Comparison of ENCODE assay signal across 8 mouse cellular contexts in the genomic region with DNA sequence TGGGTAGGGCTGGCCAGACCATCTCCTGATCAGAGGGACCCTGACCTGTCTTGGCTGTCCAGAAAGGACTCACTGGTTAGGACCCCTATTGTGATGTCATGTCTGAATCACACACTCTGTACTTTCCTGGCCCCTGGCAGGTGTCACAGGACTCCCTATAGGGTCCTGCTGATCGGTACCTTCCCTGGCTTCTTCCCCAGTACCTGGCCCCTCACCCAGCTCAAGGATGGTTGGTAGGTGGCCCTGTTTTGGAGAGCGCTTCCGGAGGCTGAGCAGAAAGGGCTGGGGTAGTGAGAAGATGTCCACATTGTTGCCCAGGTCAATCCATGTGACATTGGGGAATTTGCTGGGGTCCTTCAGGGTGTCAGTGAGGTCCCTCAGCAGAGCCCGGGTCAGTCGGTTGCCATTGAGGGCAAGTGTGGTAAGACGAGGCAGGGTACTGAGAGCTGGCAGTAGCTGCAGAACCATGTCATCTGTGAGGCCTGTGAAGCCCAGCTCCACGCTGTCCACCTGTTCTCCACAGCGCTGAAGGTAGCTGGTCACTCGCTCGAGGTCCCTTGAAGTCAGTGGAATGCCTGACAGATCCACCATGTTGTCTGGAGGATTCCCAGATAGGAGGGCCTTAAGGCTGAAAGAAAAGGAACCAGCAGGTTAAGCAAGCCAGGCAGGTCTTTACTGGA. TPM values are rescaled to one million over a fixed set of nuclear protein-coding genes. Genes with fewer than 3 reads are reported as not detected.
DNase-seq lines count a peak whose midpoint lies in the region; ATAC-seq lines count a peak whose summit lies in the region.

No protein-coding gene starts in this region.

- H3K27me3 ChIP-seq in heart, embryonic 14.5 days (ENCODE audit: control insufficient read depth, insufficient read depth, low read length): no peaks in the 10 kb centered on the region
- H3K27me3 ChIP-seq in embryonic facial prominence, embryonic 10.5 days (replicated peaks; ENCODE audit: low read depth, poor library complexity, severe bottlenecking): no peaks in the 10 kb centered on the region
- H3K27me3 ChIP-seq in intestine, embryonic 16.5 days (replicated peaks; ENCODE audit: control insufficient read depth, insufficient read depth, low read length): no peaks in the 10 kb centered on the region
- H3K27me3 ChIP-seq in neural tube, embryonic 11.5 days (ENCODE audit: control insufficient read depth, insufficient read depth, low read length): no peaks in the 10 kb centered on the region

- peak overlapping the region; percentile 98; the same call in 1 of the 2 replicates for H3K9ac ChIP-seq in heart, embryonic 14.5 days (ENCODE audit: low read length)
- peak overlapping the region; percentile 50 for H3K9ac ChIP-seq in intestine, embryonic 16.5 days (ENCODE audit: low read depth, low read length)
- H3K9ac ChIP-seq in neural tube, embryonic 11.5 days (ENCODE audit: low read length): peak overlapping the region; percentile 24; the same call in 1 of the 2 replicates

- no peaks in the 10 kb centered on the region for H3K9me3 ChIP-seq in heart, embryonic 14.5 days (ENCODE audit: control insufficient read depth, low read length)
- no peaks in the 10 kb centered on the region for H3K9me3 ChIP-seq in embryonic facial prominence, embryonic 10.5 days
- no peaks in the 10 kb centered on the region for H3K9me3 ChIP-seq in intestine, embryonic 16.5 days (ENCODE audit: control insufficient read depth, low read length)
- H3K9me3 ChIP-seq in neural tube, embryonic 11.5 days (ENCODE audit: control insufficient read depth, low read length): no peaks in the 10 kb centered on the region

- no peak for DNase-seq in heart, postnatal 14 days
- peak; percentile 47 for DNase-seq in embryonic facial prominence, embryonic 10.5 days (ENCODE audit: low spot score)
- DNase-seq in neural tube, embryonic 11.5 days (ENCODE audit: low spot score): peak; percentile 28
- DNase-seq in cerebellum, postnatal 14 days: no peak
- no peak for DNase-seq in layer of hippocampus, adult 8-10 months (ENCODE audit: low spot score in 2 of 2)
- DNase-seq in spleen, postnatal 4 days (ENCODE audit: low spot score in 2 of 2): no peak

- 0 out of 4 replicates have a peak overlapping the region, but pooled peaks of 1 of the 2 experiments have one; percentile 22 for H3K27ac ChIP-seq in heart, embryonic 14.5 days (replicated peaks in 1 of 2; ENCODE audit: control insufficient read depth in 1 of 2, insufficient read depth in 1 of 2, low read depth in 2 of 2, low read length in 2 of 2)
- peak overlapping the region; percentile 37; the same call in 1 of the 2 replicates for H3K27ac ChIP-seq in embryonic facial prominence, embryonic 10.5 days (replicated peaks)
- H3K27ac ChIP-seq in intestine, embryonic 16.5 days (ENCODE audit: low read length): peak overlapping the region; percentile 40
- H3K27ac ChIP-seq in neural tube, embryonic 11.5 days (ENCODE audit: low read depth, low read length): peak overlapping the region; percentile 51; the same call in 1 of the 2 replicates

- peaks cover 75% of the 10 kb centered on the region for H3K36me3 ChIP-seq in heart, embryonic 14.5 days (ENCODE audit: control insufficient read depth, insufficient read depth, low read length)
- peaks cover 78% of the 10 kb centered on the region for H3K36me3 ChIP-seq in embryonic facial prominence, embryonic 10.5 days (replicated peaks)
- peaks cover 16% of the 10 kb centered on the region; the same call in 1 of the 2 replicates for H3K36me3 ChIP-seq in intestine, embryonic 16.5 days (ENCODE audit: control insufficient read depth, insufficient read depth, low read length)
- peaks cover 14% of the 10 kb centered on the region for H3K36me3 ChIP-seq in neural tube, embryonic 11.5 days (ENCODE audit: control insufficient read depth, insufficient read depth, low read length)

- WGBS in heart, embryonic 14.5 days: 42% methylated on average over 10 of the region's 10 CpGs
- WGBS in embryonic facial prominence, embryonic 10.5 days: 39% methylated on average over 10 of the region's 10 CpGs
- WGBS in intestine, embryonic 16.5 days: 48% methylated on average over 10 of the region's 10 CpGs
- WGBS in neural tube, embryonic 11.5 days: 44% methylated on average over 10 of the region's 10 CpGs

- ATAC-seq in heart, embryonic 14.5 days (ENCODE audit: insufficient number of reproducible peaks, insufficient read depth, low FRiP score, low read depth): no peak
- ATAC-seq in intestine, embryonic 16.5 days: no peak
- no peak for ATAC-seq in neural tube, embryonic 11.5 days (ENCODE audit: insufficient read depth, low FRiP score, low TSS enrichment)

- H3K4me3 ChIP-seq in heart, embryonic 14.5 days (ENCODE audit: control insufficient read depth in 1 of 2, insufficient read depth in 1 of 2, low read depth in 1 of 2, low read length in 2 of 2): no peak overlapping the region
- H3K4me3 ChIP-seq in embryonic facial prominence, embryonic 10.5 days: peak overlapping the region; percentile 97
- no peak overlapping the region; the same call in 1 of the 2 replicates for H3K4me3 ChIP-seq in intestine, embryonic 16.5 days (ENCODE audit: low read length)
- no peak overlapping the region for H3K4me3 ChIP-seq in neural tube, embryonic 11.5 days (ENCODE audit: low read depth, low read length)

- intact Hi-C loops in heart, postnatal 14 days (cut with DNase I): no loop called here

- H3K4me2 ChIP-seq in heart, embryonic 14.5 days (ENCODE audit: low read length): no peak overlapping the region; the same call in 1 of the 2 replicates
- H3K4me2 ChIP-seq in intestine, embryonic 16.5 days (ENCODE audit: low read depth, low read length): peak overlapping the region; percentile 65
- peak overlapping the region; percentile 74; the same call in 1 of the 2 replicates for H3K4me2 ChIP-seq in neural tube, embryonic 11.5 days (ENCODE audit: low read depth)

- peaks cover 2 to 18% of the 10 kb centered on the region in 2 experiments; a peak in 3 of 4 replicates for H3K4me1 ChIP-seq in heart, embryonic 14.5 days (ENCODE audit: control insufficient read depth in 2 of 2, insufficient read depth in 2 of 2, low read length in 2 of 2)
- H3K4me1 ChIP-seq in embryonic facial prominence, embryonic 10.5 days: peaks cover 31% of the 10 kb centered on the region
- H3K4me1 ChIP-seq in intestine, embryonic 16.5 days (ENCODE audit: control insufficient read depth, insufficient read depth, low read length): peaks cover 21% of the 10 kb centered on the region
- peaks cover 22% of the 10 kb centered on the region for H3K4me1 ChIP-seq in neural tube, embryonic 11.5 days (ENCODE audit: control insufficient read depth, insufficient read depth, low read length)

RNA-seq across cellular contexts. Expression of a gene that starts 31.5 kb away (rescaled TPM):
- 3.7 and 4.2 TPM in 2 replicates for polyA plus RNA-seq in heart, embryonic 14.5 days (2014; fragmentation: Nextera tagmentation; extraction: Ambion mirVana)
- total RNA-seq in heart, postnatal 14 days (2021): 1 to 10 TPM; 3.4 to 4.5 TPM
- 2.6 and 3.8 TPM in 2 replicates for polyA plus RNA-seq in embryonic facial prominence, embryonic 10.5 days (2016; fragmentation: Nextera tagmentation; extraction: Ambion mirVana)
- polyA plus RNA-seq in intestine, embryonic 16.5 days (2015; fragmentation: Nextera tagmentation; extraction: Ambion mirVana): 11.0 and 11.2 TPM in 2 replicates
- 10.0 and 11.7 TPM in 2 replicates for polyA plus RNA-seq in neural tube, embryonic 11.5 days (2014; fragmentation: Nextera tagmentation; extraction: Ambion mirVana)
- total RNA-seq in layer of hippocampus, adult 8-10 months (2022): 10 to 100 TPM; 14.5 to 15.9 (median 15.1) TPM

RNA-seq across cellular contexts. Expression of a gene that starts 42.6 kb away (rescaled TPM):
- polyA plus RNA-seq in heart, embryonic 14.5 days (2014; fragmentation: Nextera tagmentation; extraction: Ambion mirVana): 19.4 and 21.2 TPM in 2 replicates
- total RNA-seq in heart, postnatal 14 days (2021): 1 to 10 TPM; 6.3 to 7.9 TPM
- polyA plus RNA-seq in embryonic facial prominence, embryonic 10.5 days (2016; fragmentation: Nextera tagmentation; extraction: Ambion mirVana): 11.2 and 12.9 TPM in 2 replicates
- 14.1 and 23.8 TPM in 2 replicates for polyA plus RNA-seq in intestine, embryonic 16.5 days (2015; fragmentation: Nextera tagmentation; extraction: Ambion mirVana)
- polyA plus RNA-seq in neural tube, embryonic 11.5 days (2014; fragmentation: Nextera tagmentation; extraction: Ambion mirVana): 12.3 and 13.6 TPM in 2 replicates
- 1 to 10 TPM; 7.5 to 9.3 (median 9.0) TPM for total RNA-seq in layer of hippocampus, adult 8-10 months (2022)

RNA-seq across cellular contexts. Expression of a gene that starts 42.7 kb away (rescaled TPM):
- 55.9 and 56.7 TPM in 2 replicates for polyA plus RNA-seq in heart, embryonic 14.5 days (2014; fragmentation: Nextera tagmentation; extraction: Ambion mirVana)
- total RNA-seq in heart, postnatal 14 days (2021): 10 to 100 TPM in 1 of 2 experiments, 1 to 10 TPM in 1; 10.0 to 10.3 TPM
- 41.9 and 44.2 TPM in 2 replicates for polyA plus RNA-seq in embryonic facial prominence, embryonic 10.5 days (2016; fragmentation: Nextera tagmentation; extraction: Ambion mirVana)
- 82.9 and 86.3 TPM in 2 replicates for polyA plus RNA-seq in intestine, embryonic 16.5 days (2015; fragmentation: Nextera tagmentation; extraction: Ambion mirVana)
- 39.5 and 47.0 TPM in 2 replicates for polyA plus RNA-seq in neural tube, embryonic 11.5 days (2014; fragmentation: Nextera tagmentation; extraction: Ambion mirVana)
- 10 to 100 TPM; 17.4 to 25.5 (median 20.8) TPM for total RNA-seq in layer of hippocampus, adult 8-10 months (2022)

RNA-seq across cellular contexts. Expression of a gene that starts 54.8 kb away (rescaled TPM):
- polyA plus RNA-seq in heart, embryonic 14.5 days (2014; fragmentation: Nextera tagmentation; extraction: Ambion mirVana): 2,716 and 2,876 TPM in 2 replicates
- total RNA-seq in heart, postnatal 14 days (2021): 100 to 1,000 TPM; 658 to 665 TPM
- polyA plus RNA-seq in embryonic facial prominence, embryonic 10.5 days (2016; fragmentation: Nextera tagmentation; extraction: Ambion mirVana): 3,487 and 3,558 TPM in 2 replicates
- 2,570 and 2,643 TPM in 2 replicates for polyA plus RNA-seq in intestine, embryonic 16.5 days (2015; fragmentation: Nextera tagmentation; extraction: Ambion mirVana)
- polyA plus RNA-seq in neural tube, embryonic 11.5 days (2014; fragmentation: Nextera tagmentation; extraction: Ambion mirVana): 3,903 and 3,916 TPM in 2 replicates
- total RNA-seq in layer of hippocampus, adult 8-10 months (2022): 1,000 to 10,000 TPM; 1,746 to 1,909 (median 1,854) TPM

Comparison
In these comparisons a context has a peak if more than half of its experiments do, and no peak if none do; other contexts are left out.
1. H3K9ac ChIP-seq: peak in every context shown above with its lines; median percentile 98 in heart, embryonic 14.5 days; 50 in intestine, embryonic 16.5 days; 24 in neural tube, embryonic 11.5 days.
2. DNase-seq: peak in embryonic facial prominence, embryonic 10.5 days (single experiment) and neural tube, embryonic 11.5 days (single experiment); none in heart, postnatal 14 days (0 of 2), cerebellum, postnatal 14 days (0 of 2), layer of hippocampus, adult 8-10 months (0 of 2) and spleen, postnatal 4 days (0 of 2).